Mouse (Mus musculus): ENCODE data around the gene Prkaca.

Prkaca gene
- long read RNA-seq, experiment 1, transcript Prkaca-201 (10 exons, 2,276 nt), result major isoform, 44 of 50 reads
- long read RNA-seq, experiment 1, partial matches to known transcripts, result 4 of 50 reads
- long read RNA-seq, experiment 1, other reads (novel, unspliced or antisense), result 2 of 50 reads
- long read RNA-seq, experiment 2, transcript Prkaca-201 (10 exons, 2,276 nt), result major isoform, 54 of 59 reads
- long read RNA-seq, experiment 2, partial matches to known transcripts, result 4 of 59 reads
- long read RNA-seq, experiment 2, other reads (novel, unspliced or antisense), result 1 of 59 reads

DNA sequence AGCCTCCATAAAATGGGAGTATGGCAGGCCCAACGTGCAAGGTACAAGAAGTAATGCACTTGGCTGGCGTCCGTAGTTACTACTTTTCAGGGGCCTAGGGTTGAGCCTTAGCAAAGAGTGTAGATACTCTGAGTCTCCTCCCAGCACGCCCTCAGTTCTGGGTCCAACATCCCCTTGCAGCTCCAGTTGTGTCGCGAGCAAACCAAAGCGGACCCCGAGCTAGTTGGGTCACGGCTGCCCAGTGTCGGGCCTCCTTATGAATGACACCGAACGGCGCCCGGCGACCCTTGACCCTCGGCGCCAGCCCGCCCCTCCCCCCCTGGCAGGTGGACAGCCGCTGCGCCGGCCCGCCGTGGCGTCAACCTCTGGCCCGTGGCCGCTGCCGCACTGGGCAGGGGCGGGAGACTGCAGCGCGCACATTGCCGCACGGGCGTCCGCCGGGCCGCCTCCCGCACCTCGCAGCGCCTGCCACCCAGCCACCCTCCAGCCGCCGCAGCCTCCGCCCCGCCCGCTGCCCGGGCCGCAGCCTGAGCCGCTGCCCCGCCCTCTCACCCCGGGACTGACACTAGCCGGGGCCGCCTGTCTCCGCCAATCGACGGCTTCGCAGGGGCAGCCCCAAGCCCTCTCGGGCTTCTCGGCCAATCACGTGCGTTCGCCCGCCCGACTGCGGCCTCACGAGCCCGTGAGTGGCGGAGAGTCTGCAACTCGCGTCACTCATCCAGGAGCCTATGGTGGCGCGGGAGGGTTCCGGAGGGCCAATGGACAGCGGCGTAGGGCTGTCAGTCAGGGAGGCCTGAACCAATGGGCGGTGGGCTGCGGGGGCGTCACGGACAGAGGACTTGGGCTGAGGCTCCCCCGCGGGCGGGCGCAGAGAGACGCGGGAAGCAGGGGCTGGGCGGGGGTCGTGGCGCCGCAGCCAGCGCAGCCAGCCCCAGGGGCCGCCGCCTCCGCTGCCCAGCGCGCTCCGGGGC lies at the start of gene Prkaca:
Gene Prkaca (plus strand): TSS at position 844 of the 971 bp plus-strand sequence.
- intact Hi-C loops (cut with DNase I), result no loop called here

DNA sequence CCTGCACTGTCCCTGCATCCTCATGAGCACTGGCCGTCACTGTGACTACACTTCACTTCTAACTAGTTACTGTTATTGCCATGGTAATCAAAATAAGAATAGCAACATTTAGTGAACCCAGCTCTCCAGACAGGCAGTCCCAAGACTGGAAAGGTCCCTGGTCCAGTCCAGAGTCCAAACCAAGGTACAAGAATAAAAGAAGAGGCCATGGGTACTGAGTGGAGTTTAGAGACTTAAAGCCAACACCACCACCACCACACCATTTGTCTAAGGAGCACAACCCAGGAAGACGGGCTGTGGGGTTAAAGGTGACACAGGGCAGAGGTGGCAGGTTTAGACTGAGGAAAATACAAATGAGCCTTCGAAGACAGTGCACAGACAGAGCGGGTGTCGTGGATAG lies 48.2 kb upstream of the Prkaca start:
- intact Hi-C loops (cut with DNase I), result no loop called here

DNA sequence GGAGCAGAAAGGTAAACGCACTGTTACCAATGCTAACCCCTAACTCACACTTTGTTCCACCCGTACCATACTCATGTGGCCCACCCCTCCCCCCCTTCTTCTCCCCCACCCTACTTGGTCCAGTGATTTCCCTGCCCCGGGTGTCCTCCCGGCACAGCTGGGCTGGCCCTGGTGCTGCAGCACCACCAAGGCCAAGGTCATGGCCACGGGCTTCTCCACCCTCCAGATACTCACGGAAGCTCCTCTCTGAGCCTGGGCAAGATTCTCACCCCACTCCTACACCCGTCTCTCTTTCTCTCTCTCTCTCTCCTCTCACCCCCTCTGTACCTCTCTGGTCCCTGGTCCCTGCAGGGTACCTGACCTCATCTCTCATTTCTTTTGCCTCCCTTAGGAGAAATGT lies 46.5 kb upstream of the Prkaca start:
- intact Hi-C loops (cut with DNase I), result no loop called here

DNA sequence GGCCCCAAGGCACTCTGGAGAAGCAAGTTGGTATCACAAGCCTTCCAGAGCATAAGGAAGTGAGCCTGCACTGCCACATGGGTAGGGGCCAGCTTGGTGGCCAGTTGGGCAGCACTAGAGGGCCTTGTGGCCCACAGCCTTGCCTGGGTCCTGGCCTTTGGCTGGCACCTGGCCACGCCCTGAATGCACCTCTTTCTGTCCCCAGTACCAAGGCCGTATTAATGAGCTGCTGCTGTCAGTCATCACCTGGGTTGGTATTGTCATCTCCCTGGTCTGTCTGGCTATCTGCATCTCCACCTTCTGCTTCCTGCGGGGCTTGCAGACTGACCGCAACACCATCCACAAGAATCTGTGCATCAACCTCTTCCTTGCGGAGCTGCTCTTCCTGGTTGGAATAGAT lies 38.6 kb upstream of the Prkaca start:
- intact Hi-C loops (cut with DNase I), result no loop called here

- intact Hi-C loops (cut with DNase I), result no loop called here
These were observed 37.8 kb upstream of the Prkaca start for GRCm38 (mm10) chr8:83934994-83935393.

DNA sequence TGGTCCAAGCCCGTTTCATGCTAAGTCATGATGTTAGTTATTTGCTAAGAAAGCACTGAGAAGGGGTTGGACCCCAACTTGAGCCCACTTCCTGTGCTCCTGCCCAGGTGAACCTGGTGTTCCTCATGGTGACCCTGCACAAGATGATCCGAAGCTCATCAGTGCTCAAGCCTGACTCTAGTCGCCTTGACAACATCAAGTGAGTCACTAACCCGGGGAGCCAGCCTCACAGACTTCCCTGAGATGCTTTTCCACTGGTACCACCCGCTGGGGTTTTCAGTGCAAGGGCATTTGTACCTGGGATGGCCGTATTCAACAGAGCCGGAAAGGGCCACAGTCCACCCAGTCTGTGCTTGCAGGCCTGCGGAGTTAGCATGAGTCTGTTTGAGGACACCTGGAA lies 37.4 kb upstream of the Prkaca start:
- intact Hi-C loops (cut with DNase I), result no loop called here

- intact Hi-C loops (cut with DNase I), result no loop called here
These were observed 35.1 kb upstream of the Prkaca start for GRCm38 (mm10) chr8:83937645-83938044.

GRCm38 (mm10) chr8:83938330-83938729 lies 34.5 kb upstream of the Prkaca start:
- intact Hi-C loops (cut with DNase I), result no loop called here

DNA sequence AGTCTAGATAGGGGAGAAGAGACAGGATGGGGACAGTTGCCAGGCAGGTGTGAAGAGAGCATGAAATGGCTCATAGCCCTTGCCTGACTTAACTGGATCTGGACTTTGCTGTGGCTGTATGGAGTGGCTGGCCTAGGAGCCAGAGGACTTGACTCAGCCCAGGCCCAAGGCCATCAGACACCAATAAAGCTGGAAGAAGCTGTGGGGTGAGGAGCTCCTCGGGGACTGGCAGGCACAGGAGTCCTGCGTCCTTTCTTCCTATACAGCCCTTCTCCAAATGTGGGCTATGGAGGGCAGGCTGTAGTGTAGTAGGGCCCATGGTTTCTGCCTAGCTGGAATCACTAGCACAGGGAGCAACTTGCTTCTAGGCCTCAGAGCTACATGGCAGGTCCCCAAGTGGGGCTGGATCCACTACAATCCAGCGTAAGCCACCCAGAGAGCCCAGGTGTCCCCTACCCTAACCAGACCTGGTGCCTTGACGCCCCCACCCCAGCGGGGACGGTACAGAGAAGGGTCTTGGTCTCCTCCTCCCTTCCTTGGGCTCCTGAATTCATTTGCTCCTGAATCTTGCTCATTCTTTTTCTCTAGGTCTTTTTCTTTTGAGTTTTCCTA lies 31.6 kb upstream of the Prkaca start:
- intact Hi-C loops (cut with DNase I), result no loop called here

DNA sequence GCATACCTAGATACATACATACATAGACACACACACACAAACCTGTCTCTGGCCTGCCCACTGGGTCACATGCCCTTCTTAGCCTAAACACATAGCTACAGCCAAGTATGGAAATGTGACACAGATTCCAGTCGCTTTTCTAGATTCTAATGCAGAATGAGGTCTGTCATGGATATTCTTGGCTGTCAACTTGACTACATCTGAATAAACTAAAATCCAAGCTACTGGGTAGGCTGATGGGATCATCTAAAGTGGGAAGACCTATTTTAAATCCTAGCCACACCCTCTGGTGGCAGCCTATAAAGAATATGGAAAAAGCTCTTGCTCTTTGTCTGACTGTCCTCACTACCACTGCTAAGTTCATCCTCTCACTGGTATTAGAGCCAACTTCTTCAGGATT lies 30.3 kb upstream of the Prkaca start:
- intact Hi-C loops (cut with DNase I), result no loop called here

DNA sequence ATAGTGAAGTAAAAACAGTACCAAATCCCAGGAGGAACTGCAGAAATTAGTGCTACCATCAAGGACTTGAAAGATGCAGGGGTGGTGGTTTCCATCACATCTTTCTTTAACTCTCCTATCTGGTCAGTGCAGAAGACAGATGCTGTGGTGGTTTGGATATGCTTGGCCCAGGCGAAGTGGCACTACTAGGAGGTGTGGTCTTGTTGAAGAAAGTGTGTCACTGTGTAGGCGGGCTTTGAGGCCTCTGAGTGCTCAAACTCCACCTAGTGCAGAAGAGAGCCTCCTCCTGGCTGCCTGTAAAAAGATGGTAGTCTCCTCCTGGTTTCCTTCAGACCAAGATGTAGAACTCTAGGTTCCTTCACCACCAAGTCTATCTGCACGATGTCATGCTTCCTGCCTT lies 27.3 kb upstream of the Prkaca start:
- intact Hi-C loops (cut with DNase I), result no loop called here

DNA sequence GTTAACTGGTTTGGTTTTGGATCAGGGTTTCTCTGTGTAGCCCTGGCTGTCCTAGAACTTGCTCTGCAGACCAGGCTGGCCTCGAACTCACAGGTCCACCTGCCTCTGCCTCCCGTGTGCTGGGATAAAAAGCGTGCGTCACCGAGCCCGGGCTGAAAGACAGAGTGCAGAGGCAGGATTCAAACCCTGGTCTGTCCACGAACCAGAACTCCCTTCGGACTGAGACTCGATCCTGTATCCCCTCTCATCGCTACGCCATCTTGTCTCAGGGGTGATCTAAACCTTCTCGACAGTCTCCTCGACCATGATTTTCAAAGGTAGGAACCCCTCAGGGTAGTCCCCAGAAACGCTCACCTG lies 18.1 kb upstream of the Prkaca start:
- intact Hi-C loops (cut with DNase I), result loop anchor here (5.0 to 10.0 kb wide), 4 partner anchors 48 to 230 kb away; partner anchors contain the start of genes 1700067K01Rik and Adgrl1

- intact Hi-C loops (cut with DNase I), result loop anchor here (5.0 to 10.0 kb wide), 3 partner anchors 47 to 231 kb away; partner anchors contain the start of gene 1700067K01Rik
These were observed 17.5 kb upstream of the Prkaca start, which contains the start of the genes Gm10644 and Asf1b for GRCm38 (mm10) chr8:83955106-83955957. Gene Gm10644, minus strand, starts transcription at chr8:83955205. Gene Asf1b, plus strand, starts transcription at chr8:83955507.

DNA sequence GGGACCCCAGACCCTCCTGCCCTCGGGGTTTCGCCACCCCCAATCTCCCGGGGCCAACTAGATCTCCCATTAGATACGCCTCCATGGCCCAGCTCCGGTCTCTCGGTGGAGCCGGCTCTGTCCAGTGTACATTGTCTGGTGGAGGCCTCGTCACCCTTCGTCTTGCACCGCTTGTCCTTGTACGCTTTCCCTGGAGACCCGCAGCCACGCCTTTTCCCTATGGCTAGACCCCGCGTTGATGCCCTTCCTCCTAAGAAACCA lies 16.9 kb upstream of the Prkaca start:
- intact Hi-C loops (cut with DNase I), result loop anchor here (5.0 to 10.0 kb wide), 3 partner anchors 46 to 231 kb away; partner anchors contain the start of gene 1700067K01Rik

DNA sequence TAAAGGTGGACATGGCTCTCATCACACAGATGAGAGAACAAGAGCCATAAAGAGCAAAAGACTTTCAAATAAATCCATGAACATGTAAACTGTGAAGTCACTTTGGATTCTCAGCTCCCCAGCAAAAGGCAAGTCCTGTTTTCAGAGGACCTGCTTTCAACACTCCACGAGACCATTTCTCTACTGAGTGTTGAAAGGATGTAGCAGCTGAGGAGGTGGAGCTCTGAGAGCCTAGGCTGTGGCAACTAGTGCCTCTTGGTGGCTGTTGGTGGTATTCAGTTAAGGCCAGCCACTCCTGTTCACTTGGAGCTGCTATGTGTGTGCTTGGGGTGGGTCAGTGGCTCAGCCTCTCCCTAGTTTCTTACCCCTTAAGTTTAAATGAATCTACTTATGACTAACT lies 16.0 kb upstream of the Prkaca start:
- intact Hi-C loops (cut with DNase I), result loop anchor here (5.0 to 10.0 kb wide), 3 partner anchors 46 to 232 kb away; partner anchors contain the start of gene 1700067K01Rik

DNA sequence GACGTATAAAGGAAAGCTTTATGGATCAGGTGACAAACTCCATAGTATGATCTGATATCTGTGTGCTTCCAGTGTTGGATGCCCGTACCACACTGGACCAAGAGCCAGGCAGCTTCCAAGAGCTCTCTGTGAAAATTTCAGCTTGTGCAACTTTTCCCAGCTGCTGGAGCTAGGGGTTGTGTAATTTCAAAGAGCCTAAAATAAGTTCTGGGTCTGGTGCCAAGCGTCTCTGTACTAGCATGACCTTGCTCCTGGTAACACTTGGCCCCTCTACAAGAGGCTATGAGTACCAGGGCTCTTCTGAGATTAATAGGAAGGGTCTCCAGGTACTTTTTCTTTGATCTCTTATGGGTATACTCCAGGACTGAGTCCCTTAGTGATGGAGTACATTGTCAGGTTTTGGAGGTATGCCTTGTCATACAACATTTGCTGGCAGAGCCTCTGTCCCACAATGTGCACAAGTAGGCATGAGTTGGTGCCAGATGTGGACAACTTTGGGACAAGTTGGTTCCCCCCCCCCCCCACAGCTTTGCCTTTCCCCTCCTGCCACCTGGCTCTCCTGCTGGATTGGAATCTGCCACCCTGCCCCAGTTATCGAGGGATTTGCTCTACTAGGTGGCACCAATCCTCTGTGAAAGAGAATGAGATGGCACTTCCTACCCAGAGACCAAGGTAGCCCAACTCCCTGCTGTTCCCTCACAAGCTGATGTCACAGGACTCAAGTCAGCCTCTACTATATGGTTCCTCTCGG lies 8.6 kb upstream of the Prkaca start:
- intact Hi-C loops (cut with DNase I), result no loop called here

DNA sequence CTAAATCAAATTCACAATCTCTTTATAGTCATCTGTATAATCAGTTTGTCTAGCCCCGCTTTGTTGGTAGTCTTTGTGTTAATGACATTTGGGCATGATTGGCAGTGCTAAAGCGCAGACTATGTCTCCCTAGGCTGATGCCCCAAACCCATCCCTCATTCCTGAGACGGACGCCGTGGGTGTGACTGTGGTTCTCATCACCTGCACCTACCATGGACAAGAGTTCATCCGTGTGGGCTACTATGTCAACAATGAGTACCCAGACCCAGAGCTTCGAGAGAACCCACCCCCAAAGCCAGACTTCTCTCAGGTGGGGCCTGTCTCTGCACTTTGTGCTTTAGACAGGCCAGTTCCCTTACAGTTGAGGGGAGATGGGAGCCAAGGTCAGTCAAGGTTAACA lies 5.1 kb upstream of the Prkaca start:
- intact Hi-C loops (cut with DNase I), result no loop called here

- intact Hi-C loops (cut with DNase I), result no loop called here
These were observed 1.7 kb upstream of the Prkaca start for GRCm38 (mm10) chr8:83971121-83971520.

GRCm38 (mm10) chr8:83971661-83972060 lies 1.1 kb upstream of the Prkaca start:
- intact Hi-C loops (cut with DNase I), result no loop called here
